Mouse (Mus musculus): ENCODE measurements around the gene Csnk2b. TPM values are rescaled to one million over a fixed set of nuclear protein-coding genes. Genes with fewer than 3 reads are reported as not detected.

Gene Csnk2b
- polyA plus RNA-seq, 1 experiment from 2014 or later = 203 TPM

DNA sequence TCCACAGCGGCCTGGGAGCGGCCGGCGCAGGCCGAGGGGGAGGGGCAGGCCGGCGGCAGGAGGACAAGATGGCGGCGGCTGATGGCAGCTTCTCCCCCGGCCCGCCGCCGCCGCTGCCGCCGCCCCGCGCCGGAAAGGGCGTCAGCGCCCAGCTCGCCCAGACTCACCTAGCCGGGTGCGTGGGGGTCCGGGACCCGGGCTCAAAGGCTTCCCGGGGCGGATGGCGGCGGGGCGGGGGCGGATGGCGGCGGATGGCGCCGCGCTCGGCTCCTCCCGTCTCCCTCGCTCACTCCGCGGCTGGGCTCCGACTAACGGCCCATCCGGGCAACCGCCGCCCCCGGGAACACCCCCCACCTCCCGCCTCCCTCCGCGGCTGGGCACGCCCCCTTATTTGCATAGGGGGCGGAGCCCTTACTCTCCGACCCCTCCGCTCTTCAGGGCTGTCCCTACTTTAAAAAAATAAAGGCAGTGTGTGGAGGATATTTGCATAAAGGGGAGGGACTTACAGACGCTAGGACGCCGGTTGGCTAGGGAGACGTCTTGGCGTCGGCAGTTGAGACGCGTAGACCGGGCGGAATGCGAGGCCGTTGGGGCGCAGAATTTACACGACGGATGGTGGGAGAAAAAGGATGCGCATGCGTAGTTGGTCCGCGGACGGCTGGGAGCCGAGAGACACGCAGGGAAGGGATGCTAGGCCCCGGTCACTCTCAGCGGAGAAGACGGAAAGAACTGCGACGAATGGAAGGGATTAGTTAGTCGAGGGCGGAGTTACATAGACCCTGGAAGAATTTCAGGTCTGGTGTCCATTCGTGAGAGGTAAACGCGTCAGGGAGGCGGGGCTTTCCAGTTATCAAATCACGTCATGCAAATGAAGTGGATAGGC, 43.0 kb upstream of the Csnk2b start, which contains the start of gene Prrc2a:
Prrc2a (minus strand) TSS at position 330 of the 883 bp plus-strand sequence.
- 0 out of 2 replicates have a peak, but pooled peaks have one; percentile 6 for TF ChIP-seq CTCF (IDR thresholded peaks at IDR 0.05)
- TF ChIP-seq EP300 (IDR thresholded peaks at IDR 0.05) = no peak
- peak within 1 kb of the TSS; percentile 71 for H3K4me2 ChIP-seq (replicated peaks; ENCODE audit: low read depth, low read length)
- ATAC-seq = peak; percentile 96

DNA sequence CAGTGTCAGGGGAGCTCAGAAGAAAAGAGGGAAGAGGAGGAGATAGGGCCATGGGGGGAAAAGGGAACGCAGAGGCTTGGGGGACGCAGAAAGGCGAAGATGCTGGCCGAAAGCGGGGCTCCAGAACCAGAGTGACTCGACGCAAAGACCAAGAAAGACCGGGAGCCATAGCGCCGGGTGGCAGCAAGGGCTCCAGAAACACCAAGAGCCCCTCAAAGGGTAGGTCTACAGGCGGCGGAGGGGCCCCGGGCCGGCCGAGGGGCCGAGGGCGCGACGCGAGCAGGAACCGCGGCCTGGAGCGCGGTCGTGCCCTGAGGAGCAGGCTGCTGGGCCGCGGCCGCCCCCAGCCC, 42.3 kb upstream of the Csnk2b start:
- H3K9ac ChIP-seq (replicated peaks; ENCODE audit: low read depth) = peak overlapping the region; percentile 99
- H3K9me3 ChIP-seq (ENCODE audit: low read length) = no peaks in the 10 kb centered on the region
- H3K27ac ChIP-seq (ENCODE audit: low read length) = peak overlapping the region; percentile 97
- H3K4me2 ChIP-seq (replicated peaks; ENCODE audit: low read depth, low read length) = peak overlapping the region; percentile 71
- peaks cover 26% of the 10 kb centered on the region for H3K36me3 ChIP-seq (ENCODE audit: insufficient read depth, low read length)
- peak overlapping the region; percentile 97 for H3K4me3 ChIP-seq (ENCODE audit: low read depth, low read length)
- TF ChIP-seq EP300 (IDR thresholded peaks at IDR 0.05) = no peak
- TF ChIP-seq CTCF (IDR thresholded peaks at IDR 0.05) = no peak
- no peaks in the 10 kb centered on the region for H3K27me3 ChIP-seq (replicated peaks; ENCODE audit: insufficient read depth, low read length)
- H3K4me1 ChIP-seq (ENCODE audit: insufficient read depth, low read depth, low read length) = peaks cover 12% of the 10 kb centered on the region
- WGBS = 0% methylated on average over 14 of the region's 28 CpGs
- ATAC-seq = no peak
- peak; percentile 48 for DNase-seq (ENCODE audit: low spot score)

More for the DNA sequence above, 43.0 kb upstream of the Csnk2b start, which contains the start of gene Prrc2a:
- peaks cover 20% of the 10 kb centered on the region for H3K36me3 ChIP-seq (ENCODE audit: insufficient read depth, low read length)
- peak; percentile 100 for DNase-seq (ENCODE audit: low spot score)
- H3K27ac ChIP-seq (ENCODE audit: low read length) = peak within 1 kb of the TSS; percentile 97
- H3K4me3 ChIP-seq (ENCODE audit: low read depth, low read length) = peak within 1 kb of the TSS; percentile 97
- H3K4me1 ChIP-seq (ENCODE audit: insufficient read depth, low read depth, low read length) = peaks cover 12% of the 10 kb centered on the region
- no peaks in the 10 kb centered on the region for H3K27me3 ChIP-seq (replicated peaks; ENCODE audit: insufficient read depth, low read length)
- peak within 1 kb of the TSS; percentile 99 for H3K9ac ChIP-seq (replicated peaks; ENCODE audit: low read depth)
- WGBS = 1% methylated on average over 40 of the region's 89 CpGs
- no peaks in the 10 kb centered on the region for H3K9me3 ChIP-seq (ENCODE audit: low read length)

DNA sequence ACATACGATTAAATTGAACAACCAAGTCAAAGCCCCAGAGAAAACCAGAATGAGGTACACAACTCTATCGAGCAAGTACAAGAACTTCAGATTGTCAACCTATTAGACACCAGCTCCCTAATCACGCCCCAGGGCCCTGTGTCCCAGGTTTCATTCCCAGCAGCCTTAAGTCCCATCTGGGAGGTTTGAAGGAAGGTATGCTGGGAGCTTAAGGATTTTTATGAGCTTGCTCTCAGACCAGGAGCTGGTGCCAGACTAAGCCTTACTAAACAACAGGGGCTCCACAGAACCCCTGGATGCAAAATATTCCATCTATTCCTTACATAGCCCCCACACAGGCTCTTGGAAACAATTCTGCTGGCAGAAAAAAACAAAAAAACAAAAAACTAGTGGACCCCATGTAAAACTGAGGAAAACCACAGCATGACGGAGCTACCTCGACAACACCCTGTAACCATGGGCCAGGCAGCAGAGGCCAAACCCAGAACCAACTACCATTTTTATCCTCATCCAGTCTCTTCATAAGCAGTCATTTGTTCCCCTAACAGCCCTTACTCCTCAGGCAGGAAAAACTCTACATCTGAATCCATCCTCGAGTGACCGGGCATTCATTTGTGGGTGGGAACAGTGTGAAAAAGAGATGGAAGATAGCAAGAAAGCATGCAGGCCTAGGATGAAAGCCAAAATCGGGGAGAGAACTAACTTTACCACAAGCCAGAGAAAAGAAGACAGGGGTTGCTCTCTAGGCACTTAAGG, 41.7 kb upstream of the Csnk2b start:
- Histone ChIP-seq H3K4me2 (replicated peaks; ENCODE audit: low read depth, low read length) (peak overlapping the region; percentile 71), H3K4me1 (ENCODE audit: insufficient read depth, low read depth, low read length) (peaks cover 12% of the 10 kb centered on the region), H3K27me3 (replicated peaks; ENCODE audit: insufficient read depth, low read length) (no peaks in the 10 kb centered on the region), H3K9ac (replicated peaks; ENCODE audit: low read depth) (peak overlapping the region; percentile 99), H3K9me3 (ENCODE audit: low read length) (no peaks in the 10 kb centered on the region), H3K4me3 (ENCODE audit: low read depth, low read length) (peak overlapping the region; percentile 97), H3K27ac (ENCODE audit: low read length) (peak overlapping the region; percentile 97), H3K36me3 (ENCODE audit: insufficient read depth, low read length) (peaks cover 33% of the 10 kb centered on the region)
- DNase-seq (ENCODE audit: low spot score) = peak; percentile 37
- WGBS = 5% methylated on average over 8 of the region's 8 CpGs
- no peak for TF ChIP-seq EP300 (IDR thresholded peaks at IDR 0.05)
- ATAC-seq = no peak

DNA sequence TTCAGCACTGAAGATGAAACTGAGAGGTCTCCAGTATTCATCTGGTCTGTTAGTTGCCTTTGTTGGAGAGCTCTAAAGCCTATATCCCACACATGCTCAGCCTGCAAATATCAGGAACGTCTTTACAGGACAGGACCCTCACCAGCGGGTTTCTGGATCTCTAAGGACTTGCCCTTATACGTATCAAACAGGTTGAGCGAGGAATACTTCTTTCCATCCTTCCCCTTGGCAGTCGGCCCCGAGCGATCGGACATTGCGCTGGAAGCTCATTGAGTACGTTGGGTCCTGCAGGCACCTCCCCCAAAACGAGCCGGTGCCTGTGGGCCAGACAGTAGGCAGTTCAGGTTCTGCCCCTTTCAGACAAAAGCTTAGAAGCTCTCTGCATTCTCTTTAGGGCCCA, 40.9 kb upstream of the Csnk2b start:
- peak; percentile 39 for DNase-seq (ENCODE audit: low spot score)
- Histone ChIP-seq H3K27ac (ENCODE audit: low read length) (0 out of 2 replicates have a peak overlapping the region, but pooled peaks have one; percentile 33), H3K36me3 (ENCODE audit: insufficient read depth, low read length) (peaks cover 40% of the 10 kb centered on the region), H3K4me2 (replicated peaks; ENCODE audit: low read depth, low read length) (peak overlapping the region; percentile 71), H3K4me3 (ENCODE audit: low read depth, low read length) (peak overlapping the region; percentile 97; the same call in 1 of the 2 replicates), H3K9ac (replicated peaks; ENCODE audit: low read depth) (peak overlapping the region; percentile 99), H3K4me1 (ENCODE audit: insufficient read depth, low read depth, low read length) (peaks cover 12% of the 10 kb centered on the region), H3K27me3 (replicated peaks; ENCODE audit: insufficient read depth, low read length) (no peaks in the 10 kb centered on the region), H3K9me3 (ENCODE audit: low read length) (no peaks in the 10 kb centered on the region)
- no peak for ATAC-seq
- TF ChIP-seq CTCF (IDR thresholded peaks at IDR 0.05) (no peak), EP300 (IDR thresholded peaks at IDR 0.05) (no peak)
- 11% methylated on average over 12 of the region's 12 CpGs for WGBS

DNA sequence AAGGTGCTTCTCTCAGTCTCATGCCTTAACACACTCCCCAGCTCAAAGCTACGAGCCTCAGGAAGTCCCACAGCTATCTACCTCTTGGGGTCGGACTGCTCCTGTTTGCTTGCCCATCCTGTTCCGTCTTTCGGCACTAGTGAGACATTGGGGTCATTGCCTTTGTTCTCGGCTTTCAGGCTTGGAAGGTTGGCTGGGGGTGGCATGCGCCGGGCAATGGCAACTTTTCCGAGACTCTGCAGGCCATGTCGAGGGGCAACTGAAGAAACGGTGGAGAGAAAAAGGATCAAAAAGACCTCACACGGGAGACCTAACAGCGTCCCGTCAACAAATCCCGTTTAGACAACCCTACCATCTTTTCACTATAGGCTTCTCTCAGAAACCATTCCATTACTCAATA, 40.3 kb upstream of the Csnk2b start:
- Histone ChIP-seq H3K4me2 (replicated peaks; ENCODE audit: low read depth, low read length) (no peak overlapping the region; the same call in 1 of the 2 replicates), H3K4me3 (ENCODE audit: low read depth, low read length) (peak overlapping the region; percentile 97; the same call in 1 of the 2 replicates), H3K4me1 (ENCODE audit: insufficient read depth, low read depth, low read length) (peaks cover 12% of the 10 kb centered on the region), H3K9me3 (ENCODE audit: low read length) (no peaks in the 10 kb centered on the region), H3K36me3 (ENCODE audit: insufficient read depth, low read length) (peaks cover 46% of the 10 kb centered on the region), H3K27ac (ENCODE audit: low read length) (peak overlapping the region; percentile 11; the same call in 1 of the 2 replicates), H3K9ac (replicated peaks; ENCODE audit: low read depth) (no peak overlapping the region), H3K27me3 (replicated peaks; ENCODE audit: insufficient read depth, low read length) (no peaks in the 10 kb centered on the region)
- ATAC-seq (no peak), DNase-seq (ENCODE audit: low spot score) (no peak)
- TF ChIP-seq CTCF (IDR thresholded peaks at IDR 0.05) (no peak), EP300 (IDR thresholded peaks at IDR 0.05) (no peak)
- 53% methylated on average over 14 of the region's 14 CpGs for WGBS

GRCm38 (mm10) chr17:35161421-35161820, 39.6 kb upstream of the Csnk2b start:
- Histone ChIP-seq H3K4me3 (ENCODE audit: low read depth, low read length) (no peak overlapping the region), H3K27me3 (replicated peaks; ENCODE audit: insufficient read depth, low read length) (no peaks in the 10 kb centered on the region), H3K9ac (replicated peaks; ENCODE audit: low read depth) (no peak overlapping the region), H3K27ac (ENCODE audit: low read length) (no peak overlapping the region), H3K9me3 (ENCODE audit: low read length) (no peaks in the 10 kb centered on the region), H3K4me2 (replicated peaks; ENCODE audit: low read depth, low read length) (no peak overlapping the region), H3K36me3 (ENCODE audit: insufficient read depth, low read length) (peaks cover 52% of the 10 kb centered on the region), H3K4me1 (ENCODE audit: insufficient read depth, low read depth, low read length) (peaks cover 12% of the 10 kb centered on the region)
- DNase-seq (ENCODE audit: low spot score) (no peak), ATAC-seq (no peak)
- 72% methylated on average over 11 of the region's 11 CpGs for WGBS
- TF ChIP-seq CTCF (IDR thresholded peaks at IDR 0.05) (no peak), EP300 (IDR thresholded peaks at IDR 0.05) (no peak)
